Mouse (Mus musculus): ENCODE measurements around the gene Rbm38.

DNA sequence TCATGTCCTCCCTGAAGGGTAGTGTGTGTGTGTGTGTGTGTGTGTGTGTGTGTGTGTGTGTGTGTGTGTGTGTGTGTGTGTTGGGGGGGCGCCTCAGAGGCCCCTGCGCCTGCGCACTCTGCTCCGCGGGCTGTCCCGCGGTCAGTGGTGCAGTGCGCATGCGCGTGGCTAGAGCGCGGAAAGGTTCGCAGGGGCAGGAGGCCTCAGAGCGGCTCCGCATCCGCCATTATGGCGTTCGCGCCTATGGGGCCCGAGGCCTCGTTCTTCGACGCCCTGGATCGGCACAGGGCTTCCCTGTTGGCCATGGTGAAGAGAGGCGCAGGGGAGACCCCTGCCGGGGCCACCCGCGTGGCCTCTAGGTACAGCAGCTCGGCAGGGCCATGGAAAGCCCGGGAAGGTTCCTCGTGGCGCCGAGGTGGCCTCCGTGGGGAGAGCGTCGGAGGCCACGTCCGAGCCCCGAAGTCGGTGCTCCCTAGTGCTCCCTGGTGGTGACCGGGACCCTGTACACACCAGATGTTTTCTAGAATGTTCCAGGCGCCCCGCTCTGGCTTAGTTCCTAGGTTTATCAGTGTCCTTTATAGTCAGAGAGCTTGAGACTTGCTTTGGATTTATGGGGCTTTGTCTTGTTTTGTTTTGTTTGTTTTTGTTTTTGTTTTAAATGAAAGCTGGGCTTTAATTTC, 40.5 kb upstream of the Rbm38 start:
- TF ChIP-seq CTCF (IDR thresholded peaks at IDR 0.05; ENCODE audit: low read depth, low read length) (no peak), POLR2A (IDR thresholded peaks at IDR 0.05; ENCODE audit: borderline replicate concordance, low read depth, low read length) (no peak)
